ENCODE assay signal across 17 mouse cellular contexts in genomic region chr1:119731166-119731565, GRCm38 (mm10).
"Had no signal": no experiment of that assay in that cellular context is flagged by ENCODE, and none has a peak within 500 bp of the region (broad histone marks: within the 10 kb centered on the region; RNA-seq: fewer than 3 reads in every experiment).

No protein-coding gene starts in this region.

- DNase-seq: lung, adult 2 months; lung, postnatal 14 days; lung, postnatal 36 days; right cerebral cortex, postnatal 14 days; thymus, adult 2 months; thymus, postnatal 25 days; thymus, postnatal 4 days had no signal

- H3K9me3 ChIP-seq: lung, embryonic 15.5 days; megakaryocyte, embryonic 14.5 days; midbrain, embryonic 13.5 days; midbrain, embryonic 15.5 days; neural tube, embryonic 12.5 days; stomach, embryonic 15.5 days had no signal

- H3K4me2 ChIP-seq: lung, embryonic 15.5 days; midbrain, embryonic 11.5 days; midbrain, embryonic 13.5 days; midbrain, embryonic 15.5 days; neural tube, embryonic 12.5 days; stomach, embryonic 15.5 days had no signal

- H3K4me3 ChIP-seq: lung, embryonic 15.5 days; megakaryocyte, embryonic 14.5 days; midbrain, embryonic 13.5 days; midbrain, embryonic 15.5 days; neural tube, embryonic 12.5 days; stomach, embryonic 15.5 days had no signal

- H3K4me1 ChIP-seq: lung, embryonic 15.5 days; megakaryocyte, embryonic 14.5 days; midbrain, embryonic 13.5 days; midbrain, embryonic 15.5 days; neural tube, embryonic 12.5 days; stomach, embryonic 15.5 days had no signal

- H3K27ac ChIP-seq: lung, embryonic 15.5 days; macrophage; midbrain, embryonic 13.5 days; midbrain, embryonic 15.5 days; neural tube, embryonic 12.5 days; stomach, embryonic 15.5 days; stomach, postnatal 0 days had no signal

- H3K27me3 ChIP-seq: lung, embryonic 15.5 days; megakaryocyte, embryonic 14.5 days; midbrain, embryonic 13.5 days; midbrain, embryonic 15.5 days; neural tube, embryonic 12.5 days; stomach, embryonic 15.5 days had no signal

- H3K36me3 ChIP-seq: lung, embryonic 15.5 days; midbrain, embryonic 15.5 days; stomach, embryonic 15.5 days had no signal

- H3K9ac ChIP-seq: lung, embryonic 15.5 days; midbrain, embryonic 13.5 days; midbrain, embryonic 15.5 days; neural tube, embryonic 12.5 days; stomach, embryonic 15.5 days had no signal

- ATAC-seq: lung, postnatal 0 days; midbrain, embryonic 13.5 days; midbrain, embryonic 15.5 days had no signal
